Mouse (Mus musculus): ENCODE results near the gene Ambra1. TPM values are rescaled to one million over a fixed set of nuclear protein-coding genes. Genes with fewer than 3 reads are reported as not detected.

The Ambra1 gene
- total and polyA plus RNA-seq, 3 experiments = 15.8 to 27.1 (median 21.9) TPM

DNA sequence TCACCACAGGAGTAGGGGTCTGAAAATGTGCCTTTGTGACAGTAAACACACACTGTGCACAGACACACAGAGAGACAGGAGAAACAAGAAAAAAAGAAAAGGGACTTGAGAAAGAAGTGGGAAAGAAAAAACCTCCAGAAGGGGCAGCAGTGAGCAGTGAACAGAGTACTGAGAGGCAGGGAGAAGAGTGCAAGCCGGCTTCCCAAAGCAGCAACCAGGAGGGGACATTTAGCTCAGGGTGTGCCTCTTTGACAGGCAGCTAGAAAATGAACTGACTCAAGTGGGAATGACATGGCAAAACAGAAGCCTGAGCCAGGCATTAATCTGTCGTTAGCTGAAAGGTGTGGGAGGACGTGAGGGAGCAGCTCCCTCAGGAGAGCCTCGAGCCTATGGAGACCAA is 47.1 kb upstream of the Ambra1 start (continued):
- no peak for TF ChIP-seq CHD2 (IDR thresholded peaks at IDR 0.05; ENCODE audit: low read length)
- no peak for TF ChIP-seq EP300 (IDR thresholded peaks at IDR 0.05; ENCODE audit: low read length)
- TF ChIP-seq USF2 (conservative IDR thresholded peaks at IDR 0.05; ENCODE audit: low read depth, low read length) = no peak
- no peak for TF ChIP-seq PAX5 (IDR thresholded peaks at IDR 0.05; ENCODE audit: low read length)
- TF ChIP-seq POLR2A (IDR thresholded peaks at IDR 0.05; ENCODE audit: low read depth, low read length) = no peak

DNA sequence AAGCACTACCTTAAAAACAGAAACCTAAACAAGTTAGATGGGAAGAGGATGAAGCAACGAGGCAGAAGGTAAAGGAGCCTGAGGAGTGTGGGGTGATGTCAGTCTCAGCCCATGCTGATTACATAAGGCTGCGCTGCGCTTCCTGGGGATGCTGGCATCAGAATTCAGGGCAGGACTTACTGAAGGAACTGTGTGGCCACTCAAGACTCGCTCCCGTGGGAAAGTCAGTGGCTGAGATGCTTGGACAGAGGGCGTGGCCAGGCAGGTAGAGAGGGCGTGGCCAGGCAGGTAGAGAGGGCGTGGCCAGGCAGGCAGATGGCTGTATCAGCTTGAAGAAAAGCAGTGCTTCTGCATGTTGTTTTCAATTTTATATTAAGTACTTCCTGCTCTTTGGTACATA is 46.0 kb upstream of the Ambra1 start:
- Histone ChIP-seq H3K27me3 (replicated peaks) (no peaks in the 10 kb centered on the region), H3K4me3 (replicated peaks in 1 of 3; ENCODE audit: low read depth in 2 of 3, low read length in 2 of 3, poor library complexity in 1 of 3) (no peak overlapping the region), H3K79me2 (replicated peaks; ENCODE audit: control insufficient read depth, extremely low read depth, insufficient read depth, poor library complexity, severe bottlenecking) (no peaks in the 10 kb centered on the region), H3K4me2 (ENCODE audit: insufficient read depth, low read depth, poor library complexity, severe bottlenecking) (no peak overlapping the region), H3K4me1 (ENCODE audit: control insufficient read depth in 1 of 2, insufficient read depth in 2 of 2) (peaks cover 7 to 39% of the 10 kb centered on the region in 2 experiments), H3K36me3 (replicated peaks in 1 of 2; ENCODE audit: control insufficient read depth in 1 of 2, insufficient read depth in 1 of 2, low read length in 1 of 2) (peaks cover 72 to 82% of the 10 kb centered on the region in 2 experiments), H3K9ac (ENCODE audit: insufficient read depth, low read depth) (no peak overlapping the region), H3K9me3 (replicated peaks; ENCODE audit: low read length) (no peaks in the 10 kb centered on the region), H3K27ac (ENCODE audit: insufficient read depth, low read depth) (no peak overlapping the region)
- in situ Hi-C loops (cut with MboI; ENCODE audit: low pct_ligation_motif_present, low pct_unique_long_range_greater_than_20kb, low sequenced_read_pairs) = no loop called here
- DNase-seq (ENCODE audit: extremely low read depth) = no peak
- TF ChIP-seq HCFC1 (IDR thresholded peaks at IDR 0.05; ENCODE audit: low read depth, low read length) (no peak), GABPA (IDR thresholded peaks at IDR 0.05; ENCODE audit: insufficient replicate concordance, low read depth, low read length) (no peak), MXI1 (IDR thresholded peaks at IDR 0.05; ENCODE audit: low read depth, low read length) (no peak), CHD2 (IDR thresholded peaks at IDR 0.05; ENCODE audit: low read length) (no peak), JUND (conservative IDR thresholded peaks at IDR 0.05; ENCODE audit: low read depth, low read length) (no peak), NELFE (IDR thresholded peaks at IDR 0.05; ENCODE audit: low read depth, low read length) (no peak), ELF1 (IDR thresholded peaks at IDR 0.05; ENCODE audit: low read depth, low read length) (no peak), MAZ (IDR thresholded peaks at IDR 0.05; ENCODE audit: low read depth, low read length) (no peak)
- dilution Hi-C loops (cut with MboI; ENCODE audit: extremely low pct_ligation_motif_present, extremely low pct_unique_long_range_greater_than_20kb, low sequenced_read_pairs) = no loop called here

DNA sequence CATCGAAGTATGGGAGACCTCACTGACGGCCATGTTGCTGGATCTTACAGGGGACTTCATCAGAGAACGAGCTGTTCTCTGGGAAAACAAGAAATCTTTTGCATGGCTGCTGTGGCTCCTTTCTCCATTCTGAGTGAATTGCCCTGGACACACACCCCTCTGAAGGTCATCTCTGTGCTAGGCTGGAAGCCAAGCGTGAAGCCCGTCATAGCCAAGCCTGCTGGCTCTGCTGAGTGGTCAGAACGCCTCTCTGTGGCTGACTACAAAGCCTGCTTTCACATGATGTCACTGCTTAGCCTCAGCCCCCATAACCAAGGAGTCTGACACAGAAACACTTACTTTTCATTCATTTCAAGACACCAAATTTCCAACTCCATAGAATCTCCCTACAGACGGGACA is 40.5 kb upstream of the Ambra1 start:
- Histone ChIP-seq H3K27me3 (replicated peaks) (no peaks in the 10 kb centered on the region), H3K79me2 (replicated peaks; ENCODE audit: control insufficient read depth, extremely low read depth, insufficient read depth, poor library complexity, severe bottlenecking) (no peaks in the 10 kb centered on the region), H3K4me3 (replicated peaks in 1 of 3; ENCODE audit: low read depth in 2 of 3, low read length in 2 of 3, poor library complexity in 1 of 3) (no peak overlapping the region), H3K9ac (ENCODE audit: insufficient read depth, low read depth) (no peak overlapping the region), H3K27ac (ENCODE audit: insufficient read depth, low read depth) (no peak overlapping the region), H3K9me3 (replicated peaks; ENCODE audit: low read length) (no peaks in the 10 kb centered on the region), H3K36me3 (replicated peaks in 1 of 2; ENCODE audit: control insufficient read depth in 1 of 2, insufficient read depth in 1 of 2, low read length in 1 of 2) (peaks cover 43 to 61% of the 10 kb centered on the region in 2 experiments), H3K4me2 (ENCODE audit: insufficient read depth, low read depth, poor library complexity, severe bottlenecking) (no peak overlapping the region), H3K4me1 (ENCODE audit: control insufficient read depth in 1 of 2, insufficient read depth in 2 of 2) (peaks cover 7 to 33% of the 10 kb centered on the region in 2 experiments)
- no peak for DNase-seq (ENCODE audit: extremely low read depth)
- dilution Hi-C loops (cut with MboI; ENCODE audit: extremely low pct_ligation_motif_present, extremely low pct_unique_long_range_greater_than_20kb, low sequenced_read_pairs) = no loop called here
- no peak for TF ChIP-seq CHD2 (IDR thresholded peaks at IDR 0.05; ENCODE audit: low read length)
- no peak for TF ChIP-seq GABPA (IDR thresholded peaks at IDR 0.05; ENCODE audit: insufficient replicate concordance, low read depth, low read length)
- no peak for TF ChIP-seq ELF1 (IDR thresholded peaks at IDR 0.05; ENCODE audit: low read depth, low read length)
- no peak for TF ChIP-seq MAX (IDR thresholded peaks at IDR 0.05; ENCODE audit: low read length)
- TF ChIP-seq CHD1 (IDR thresholded peaks at IDR 0.05; ENCODE audit: low read depth, low read length) = no peak
- TF ChIP-seq HCFC1 (IDR thresholded peaks at IDR 0.05; ENCODE audit: low read depth, low read length) = no peak
- no peak for TF ChIP-seq RCOR1 (conservative IDR thresholded peaks at IDR 0.05; ENCODE audit: low read depth, low read length)
- TF ChIP-seq UBTF (IDR thresholded peaks at IDR 0.05; ENCODE audit: low read depth, low read length) = no peak
- no peak for TF ChIP-seq TCF12 (IDR thresholded peaks at IDR 0.05; ENCODE audit: low read depth, low read length)
- TF ChIP-seq BHLHE40 (IDR thresholded peaks at IDR 0.05; ENCODE audit: low read depth, low read length) = no peak
- no peak for TF ChIP-seq RAD21 (IDR thresholded peaks at IDR 0.05; ENCODE audit: low read depth, low read length)
- TF ChIP-seq EP300 (IDR thresholded peaks at IDR 0.05; ENCODE audit: low read length) = no peak
- no peak for TF ChIP-seq PAX5 (IDR thresholded peaks at IDR 0.05; ENCODE audit: low read length)
- no peak for TF ChIP-seq POLR2A (IDR thresholded peaks at IDR 0.05; ENCODE audit: low read depth, low read length)
- TF ChIP-seq ZC3H11A (IDR thresholded peaks at IDR 0.05; ENCODE audit: low read depth, low read length) = no peak
- TF ChIP-seq MEF2A (IDR thresholded peaks at IDR 0.05; ENCODE audit: borderline replicate concordance, low read depth, low read length) = no peak
- no peak for TF ChIP-seq JUND (conservative IDR thresholded peaks at IDR 0.05; ENCODE audit: low read depth, low read length)
- no peak for TF ChIP-seq MYC (IDR thresholded peaks at IDR 0.05; ENCODE audit: low read depth, low read length)
- in situ Hi-C loops (cut with MboI; ENCODE audit: low pct_ligation_motif_present, low pct_unique_long_range_greater_than_20kb, low sequenced_read_pairs) = no loop called here
